Mouse (Mus musculus): ENCODE data around the gene Plin5. TPM values are rescaled to one million over a fixed set of nuclear protein-coding genes. Genes with fewer than 3 reads are reported as not detected.

Gene Plin5
- polyA plus RNA-seq, 1 experiment from 2014 or later, result 0.64 TPM

GRCm38 (mm10) chr17:56139355-56139754, 22.0 kb upstream of the Plin5 start:
- Histone ChIP-seq H3K4me3 (ENCODE audit: low read depth, low read length) (peak overlapping the region; percentile 68), H3K27ac (ENCODE audit: low read length) (no peak overlapping the region), H3K9me3 (ENCODE audit: control insufficient read depth, low read depth, low read length) (no peaks in the 10 kb centered on the region), H3K36me3 (ENCODE audit: control insufficient read depth, insufficient read depth, low read length) (no peaks in the 10 kb centered on the region), H3K4me1 (ENCODE audit: control insufficient read depth, insufficient read depth, low read length) (peaks cover 20% of the 10 kb centered on the region; the same call in 1 of the 2 replicates), H3K4me2 (replicated peaks; ENCODE audit: low read depth, low read length) (peak overlapping the region; percentile 100), H3K9ac (replicated peaks; ENCODE audit: low read depth, low read length) (no peak overlapping the region), H3K27me3 (ENCODE audit: control insufficient read depth, insufficient read depth, low read length) (peaks cover 24% of the 10 kb centered on the region)
- no peak for ATAC-seq (ENCODE audit: insufficient number of reproducible peaks, insufficient read depth, low FRiP score, low read depth)
- 10% methylated on average over 20 of the region's 21 CpGs for WGBS

- Histone ChIP-seq H3K4me2 (replicated peaks; ENCODE audit: low read depth, low read length) (no peak overlapping the region), H3K36me3 (ENCODE audit: control insufficient read depth, insufficient read depth, low read length) (no peaks in the 10 kb centered on the region), H3K9ac (replicated peaks; ENCODE audit: low read depth, low read length) (no peak overlapping the region), H3K4me3 (ENCODE audit: low read depth, low read length) (no peak overlapping the region), H3K4me1 (ENCODE audit: control insufficient read depth, insufficient read depth, low read length) (peaks cover 26% of the 10 kb centered on the region; the same call in 1 of the 2 replicates), H3K9me3 (ENCODE audit: control insufficient read depth, low read depth, low read length) (no peaks in the 10 kb centered on the region), H3K27ac (ENCODE audit: low read length) (no peak overlapping the region), H3K27me3 (ENCODE audit: control insufficient read depth, insufficient read depth, low read length) (peaks cover 24% of the 10 kb centered on the region)
- WGBS, result 16% methylated on average over 25 of the region's 25 CpGs
- ATAC-seq (ENCODE audit: insufficient number of reproducible peaks, insufficient read depth, low FRiP score, low read depth), result no peak
Observed at GRCm38 (mm10) chr17:56137839-56138613, 20.6 kb upstream of the Plin5 start.

DNA sequence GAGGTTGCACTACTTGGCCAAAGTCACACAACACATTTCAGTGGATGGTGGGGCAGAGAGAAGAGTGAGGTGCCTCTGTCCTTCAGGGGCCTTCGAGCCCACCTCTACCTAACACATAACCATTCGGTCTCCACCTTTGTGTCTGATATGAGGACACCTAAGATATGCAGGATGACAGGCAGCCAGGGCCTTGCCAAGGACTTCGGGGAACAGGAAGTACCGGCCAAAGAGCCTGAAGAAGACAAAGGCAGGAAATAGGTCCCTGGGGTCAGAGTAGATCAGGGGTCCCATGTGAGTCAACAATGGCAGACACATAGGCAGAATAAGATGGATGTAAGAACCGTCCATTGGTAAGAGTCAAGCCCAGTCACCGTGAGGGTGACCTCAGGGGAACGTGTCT, 19.2 kb upstream of the Plin5 start:
- H3K9ac ChIP-seq (replicated peaks; ENCODE audit: low read depth, low read length), result no peak overlapping the region
- H3K4me3 ChIP-seq (ENCODE audit: low read depth, low read length), result no peak overlapping the region
- ATAC-seq (ENCODE audit: insufficient number of reproducible peaks, insufficient read depth, low FRiP score, low read depth), result no peak
- no peaks in the 10 kb centered on the region for H3K36me3 ChIP-seq (ENCODE audit: control insufficient read depth, insufficient read depth, low read length)
- H3K4me2 ChIP-seq (replicated peaks; ENCODE audit: low read depth, low read length), result no peak overlapping the region
- H3K9me3 ChIP-seq (ENCODE audit: control insufficient read depth, low read depth, low read length), result no peaks in the 10 kb centered on the region
- peaks cover 18% of the 10 kb centered on the region; the same call in 1 of the 2 replicates for H3K4me1 ChIP-seq (ENCODE audit: control insufficient read depth, insufficient read depth, low read length)
- 86% methylated on average over 7 of the region's 7 CpGs for WGBS
- H3K27ac ChIP-seq (ENCODE audit: low read length), result no peak overlapping the region
- peaks cover 19% of the 10 kb centered on the region for H3K27me3 ChIP-seq (ENCODE audit: control insufficient read depth, insufficient read depth, low read length)

DNA sequence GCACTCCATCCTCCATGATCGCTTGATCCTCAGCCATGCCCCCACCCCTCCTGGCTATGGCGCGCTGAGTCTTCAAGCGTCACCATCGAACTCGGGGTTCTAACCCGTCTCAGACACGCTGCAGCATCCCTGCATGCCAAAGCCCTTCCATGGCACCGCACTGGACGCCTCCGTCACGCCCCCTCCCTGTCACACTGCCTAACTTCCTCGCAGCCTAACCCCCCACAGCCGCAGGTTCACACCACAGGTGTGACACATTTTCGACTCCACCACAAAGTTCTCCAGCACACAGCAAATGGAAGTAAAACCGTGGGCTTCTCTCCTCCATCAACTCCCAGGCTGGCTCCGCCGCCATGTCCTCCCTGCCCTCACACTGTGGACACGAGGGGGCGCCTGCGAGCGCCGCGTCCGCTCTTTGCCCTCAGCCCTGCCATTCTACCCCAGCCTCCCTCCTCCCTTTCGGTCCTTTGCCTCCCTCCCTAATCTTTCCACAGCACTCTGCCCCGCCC, 17.1 kb upstream of the Plin5 start:
- no peak for ATAC-seq (ENCODE audit: insufficient number of reproducible peaks, insufficient read depth, low FRiP score, low read depth)
- WGBS, result 2% methylated on average over 27 of the region's 27 CpGs
- peaks cover 4% of the 10 kb centered on the region; the same call in 1 of the 2 replicates for H3K27me3 ChIP-seq (ENCODE audit: control insufficient read depth, insufficient read depth, low read length)
- H3K9me3 ChIP-seq (ENCODE audit: control insufficient read depth, low read depth, low read length), result no peaks in the 10 kb centered on the region
- peak overlapping the region; percentile 19 for H3K4me3 ChIP-seq (ENCODE audit: low read depth, low read length)
- H3K9ac ChIP-seq (replicated peaks; ENCODE audit: low read depth, low read length), result no peak overlapping the region; the same call in 1 of the 2 replicates
- peaks cover 14% of the 10 kb centered on the region; the same call in 1 of the 2 replicates for H3K4me1 ChIP-seq (ENCODE audit: control insufficient read depth, insufficient read depth, low read length)
- H3K4me2 ChIP-seq (replicated peaks; ENCODE audit: low read depth, low read length), result peak overlapping the region; percentile 64
- no peak overlapping the region for H3K27ac ChIP-seq (ENCODE audit: low read length)
- H3K36me3 ChIP-seq (ENCODE audit: control insufficient read depth, insufficient read depth, low read length), result no peaks in the 10 kb centered on the region

- no peaks in the 10 kb centered on the region for H3K36me3 ChIP-seq (ENCODE audit: control insufficient read depth, insufficient read depth, low read length)
- 18% methylated on average over 19 of the region's 21 CpGs for WGBS
- peak; percentile 75 for ATAC-seq (ENCODE audit: insufficient number of reproducible peaks, insufficient read depth, low FRiP score, low read depth)
- H3K9ac ChIP-seq (replicated peaks; ENCODE audit: low read depth, low read length), result no peak overlapping the region
- H3K4me1 ChIP-seq (ENCODE audit: control insufficient read depth, insufficient read depth, low read length), result peaks cover 14% of the 10 kb centered on the region; the same call in 1 of the 2 replicates
- H3K4me2 ChIP-seq (replicated peaks; ENCODE audit: low read depth, low read length), result peak overlapping the region; percentile 64
- H3K4me3 ChIP-seq (ENCODE audit: low read depth, low read length), result peak overlapping the region; percentile 19
- H3K9me3 ChIP-seq (ENCODE audit: control insufficient read depth, low read depth, low read length), result no peaks in the 10 kb centered on the region
- peak overlapping the region; percentile 12; the same call in 1 of the 2 replicates for H3K27ac ChIP-seq (ENCODE audit: low read length)
- no peaks in the 10 kb centered on the region for H3K27me3 ChIP-seq (ENCODE audit: control insufficient read depth, insufficient read depth, low read length)
Observed at GRCm38 (mm10) chr17:56133457-56134363, 16.3 kb upstream of the Plin5 start.

GRCm38 (mm10) chr17:56132661-56133060, 15.3 kb upstream of the Plin5 start:
- no peaks in the 10 kb centered on the region for H3K9me3 ChIP-seq (ENCODE audit: control insufficient read depth, low read depth, low read length)
- no peaks in the 10 kb centered on the region for H3K36me3 ChIP-seq (ENCODE audit: control insufficient read depth, insufficient read depth, low read length)
- no peak overlapping the region for H3K4me2 ChIP-seq (replicated peaks; ENCODE audit: low read depth, low read length)
- no peak for ATAC-seq (ENCODE audit: insufficient number of reproducible peaks, insufficient read depth, low FRiP score, low read depth)
- no peak overlapping the region for H3K9ac ChIP-seq (replicated peaks; ENCODE audit: low read depth, low read length)
- H3K27ac ChIP-seq (ENCODE audit: low read length), result no peak overlapping the region
- H3K27me3 ChIP-seq (ENCODE audit: control insufficient read depth, insufficient read depth, low read length), result no peaks in the 10 kb centered on the region
- peaks cover 10% of the 10 kb centered on the region; the same call in 1 of the 2 replicates for H3K4me1 ChIP-seq (ENCODE audit: control insufficient read depth, insufficient read depth, low read length)
- no peak overlapping the region for H3K4me3 ChIP-seq (ENCODE audit: low read depth, low read length)
- 6% methylated on average over 14 of the region's 14 CpGs for WGBS

GRCm38 (mm10) chr17:56131814-56132213, 14.4 kb upstream of the Plin5 start:
- Histone ChIP-seq H3K4me1 (ENCODE audit: control insufficient read depth, insufficient read depth, low read length) (peaks cover 10% of the 10 kb centered on the region; the same call in 1 of the 2 replicates), H3K9me3 (ENCODE audit: control insufficient read depth, low read depth, low read length) (no peaks in the 10 kb centered on the region), H3K4me2 (replicated peaks; ENCODE audit: low read depth, low read length) (no peak overlapping the region), H3K27ac (ENCODE audit: low read length) (no peak overlapping the region), H3K36me3 (ENCODE audit: control insufficient read depth, insufficient read depth, low read length) (no peaks in the 10 kb centered on the region), H3K4me3 (ENCODE audit: low read depth, low read length) (no peak overlapping the region), H3K27me3 (ENCODE audit: control insufficient read depth, insufficient read depth, low read length) (no peaks in the 10 kb centered on the region), H3K9ac (replicated peaks; ENCODE audit: low read depth, low read length) (no peak overlapping the region)
- ATAC-seq (ENCODE audit: insufficient number of reproducible peaks, insufficient read depth, low FRiP score, low read depth), result no peak
- WGBS, result 42% methylated on average over 7 of the region's 7 CpGs

- H3K9me3 ChIP-seq (ENCODE audit: control insufficient read depth, low read depth, low read length), result no peaks in the 10 kb centered on the region
- H3K9ac ChIP-seq (replicated peaks; ENCODE audit: low read depth, low read length), result no peak overlapping the region
- no peak overlapping the region for H3K4me3 ChIP-seq (ENCODE audit: low read depth, low read length)
- no peaks in the 10 kb centered on the region for H3K27me3 ChIP-seq (ENCODE audit: control insufficient read depth, insufficient read depth, low read length)
- H3K4me1 ChIP-seq (ENCODE audit: control insufficient read depth, insufficient read depth, low read length), result peaks cover 10% of the 10 kb centered on the region; the same call in 1 of the 2 replicates
- H3K27ac ChIP-seq (ENCODE audit: low read length), result no peak overlapping the region
- H3K4me2 ChIP-seq (replicated peaks; ENCODE audit: low read depth, low read length), result no peak overlapping the region
- H3K36me3 ChIP-seq (ENCODE audit: control insufficient read depth, insufficient read depth, low read length), result no peaks in the 10 kb centered on the region
- WGBS, result 94% methylated on average over 10 of the region's 10 CpGs
- ATAC-seq (ENCODE audit: insufficient number of reproducible peaks, insufficient read depth, low FRiP score, low read depth), result no peak
Observed at GRCm38 (mm10) chr17:56131136-56131535, 13.7 kb upstream of the Plin5 start.

Data from stomach, embryonic 14.5 days (tissue).